Mouse (Mus musculus): ENCODE measurements around the gene Rps9. TPM values are rescaled to one million over a fixed set of nuclear protein-coding genes. Genes with fewer than 3 reads are reported as not detected.

Gene Rps9
- total and polyA plus RNA-seq, 2 experiments from 2014 or later: 816 to 888 TPM

DNA sequence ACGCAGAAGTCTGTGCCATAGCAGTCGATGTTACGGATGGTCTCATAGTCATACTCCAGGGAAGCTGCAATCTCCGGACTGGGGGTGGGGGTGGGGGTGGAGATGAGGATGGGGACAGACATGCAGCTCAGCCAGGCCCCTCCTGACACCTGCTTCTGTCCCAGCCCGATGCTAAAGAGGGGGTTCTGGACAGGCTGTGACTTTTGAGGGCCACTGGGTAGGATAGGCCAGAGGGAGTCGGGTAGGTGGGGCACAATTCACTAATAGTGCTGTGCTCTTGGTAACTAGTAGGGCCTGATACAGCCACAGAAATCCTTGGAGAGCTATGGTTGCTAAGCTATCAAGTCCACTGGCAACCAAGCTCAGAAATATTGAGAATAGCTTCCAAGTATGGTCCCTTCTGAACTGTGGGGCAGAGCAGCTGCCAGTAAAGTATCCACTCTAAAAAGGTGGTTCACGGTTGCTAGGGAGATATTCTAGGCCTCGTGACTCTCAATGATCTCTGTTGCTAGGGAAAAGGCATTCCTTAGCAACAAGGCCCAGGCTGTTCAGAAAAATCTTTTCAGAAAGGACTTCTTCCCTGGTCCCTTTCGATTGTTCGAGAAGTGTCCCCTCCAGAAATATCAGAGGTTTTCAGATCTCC, 19.8 kb upstream of the Rps9 start:
- Histone ChIP-seq H3K9me3 (replicated peaks; ENCODE audit: control insufficient read depth, low read length) (no peaks in the 10 kb centered on the region), H3K27me3 (ENCODE audit: control insufficient read depth, insufficient read depth, low read length) (no peaks in the 10 kb centered on the region), H3K4me1 (ENCODE audit: control insufficient read depth, insufficient read depth) (no peaks in the 10 kb centered on the region), H3K4me3 (ENCODE audit: low read depth, low read length) (no peak overlapping the region), H3K9ac (replicated peaks; ENCODE audit: low read depth, low read length) (no peak overlapping the region), H3K36me3 (replicated peaks; ENCODE audit: control insufficient read depth, insufficient read depth, low read length) (peaks cover 28% of the 10 kb centered on the region), H3K27ac (ENCODE audit: low read depth) (no peak overlapping the region), H3K4me2 (ENCODE audit: low read depth, low read length) (no peak overlapping the region)
- WGBS: 88% methylated on average over 10 of the region's 10 CpGs
- TF ChIP-seq EP300 (IDR thresholded peaks at IDR 0.05; ENCODE audit: low read depth) (no peak), CTCF (IDR thresholded peaks at IDR 0.05; ENCODE audit: low read depth) (no peak)
- DNase-seq (ENCODE audit: low spot score): no peak
- ATAC-seq (ENCODE audit: insufficient read depth, low read depth): no peak

DNA sequence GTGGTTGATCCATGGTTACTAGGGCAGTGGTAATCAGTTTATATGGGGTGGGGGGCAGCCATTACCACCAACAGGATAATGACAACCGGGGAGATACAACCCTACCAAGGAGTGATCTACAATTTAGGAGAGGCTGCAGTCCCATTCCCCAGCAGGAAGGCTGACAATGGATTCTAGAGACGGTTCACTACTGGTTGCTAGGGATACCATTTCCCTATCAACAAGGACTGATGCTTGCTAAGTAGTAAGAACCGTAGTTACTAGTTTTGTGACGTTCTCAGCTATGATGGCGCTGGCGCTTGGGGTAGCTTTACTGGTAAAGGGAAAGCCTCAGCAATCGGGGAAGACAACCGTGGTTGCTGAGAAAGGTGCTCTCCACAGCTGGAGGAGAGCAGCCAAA, 19.1 kb upstream of the Rps9 start:
- Histone ChIP-seq H3K9ac (replicated peaks; ENCODE audit: low read depth, low read length) (no peak overlapping the region), H3K27me3 (ENCODE audit: control insufficient read depth, insufficient read depth, low read length) (no peaks in the 10 kb centered on the region), H3K36me3 (replicated peaks; ENCODE audit: control insufficient read depth, insufficient read depth, low read length) (peaks cover 28% of the 10 kb centered on the region), H3K4me3 (ENCODE audit: low read depth, low read length) (no peak overlapping the region), H3K27ac (ENCODE audit: low read depth) (no peak overlapping the region), H3K4me1 (ENCODE audit: control insufficient read depth, insufficient read depth) (no peaks in the 10 kb centered on the region), H3K4me2 (ENCODE audit: low read depth, low read length) (no peak overlapping the region), H3K9me3 (replicated peaks; ENCODE audit: control insufficient read depth, low read length) (no peaks in the 10 kb centered on the region)
- WGBS: 89% methylated on average over 8 of the region's 8 CpGs
- TF ChIP-seq EP300 (IDR thresholded peaks at IDR 0.05; ENCODE audit: low read depth) (no peak), CTCF (IDR thresholded peaks at IDR 0.05; ENCODE audit: low read depth) (no peak)
- DNase-seq (ENCODE audit: low spot score) (no peak), ATAC-seq (ENCODE audit: insufficient read depth, low read depth) (no peak)

DNA sequence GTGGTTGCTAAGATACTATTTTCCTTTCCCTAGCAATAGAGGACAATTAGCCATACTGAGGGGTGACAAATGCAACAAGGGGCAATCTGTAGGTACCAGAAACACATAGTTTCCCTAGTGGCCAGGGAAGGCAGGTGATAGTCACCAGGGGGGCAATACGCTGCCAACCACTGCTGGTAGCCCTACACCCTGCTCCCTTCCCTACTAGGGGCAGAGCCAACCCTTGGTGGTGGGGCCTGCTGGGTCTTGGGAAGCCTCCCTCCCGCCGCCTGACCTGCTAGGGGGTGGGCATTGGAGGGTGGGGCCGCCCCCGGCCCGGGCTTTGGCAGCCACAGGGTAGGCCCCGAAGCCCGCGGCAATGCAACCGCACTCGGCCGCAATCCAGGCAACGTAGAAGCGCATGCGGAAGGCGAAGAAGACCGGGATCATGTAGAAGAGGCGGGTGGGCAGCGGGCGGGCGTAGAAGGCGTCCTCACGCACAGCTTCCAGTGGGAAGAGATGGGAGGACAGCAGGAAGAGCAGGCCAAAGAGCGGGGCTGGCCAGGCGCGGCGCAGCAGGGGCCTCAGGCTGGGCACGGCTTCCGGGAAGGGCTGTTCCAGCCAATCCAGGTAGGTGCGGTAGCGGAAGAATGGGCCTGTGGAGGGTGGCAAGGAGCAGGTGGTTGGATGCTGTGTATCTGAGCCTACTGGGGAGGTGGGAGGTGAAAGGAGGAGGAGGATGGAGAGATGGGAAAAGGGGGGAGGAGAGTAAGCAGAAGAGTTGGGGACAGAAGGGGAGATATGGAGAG, 18.2 kb upstream of the Rps9 start:
- 86% methylated on average over 31 of the region's 31 CpGs for WGBS
- H3K36me3 ChIP-seq (replicated peaks; ENCODE audit: control insufficient read depth, insufficient read depth, low read length): peaks cover 25% of the 10 kb centered on the region
- DNase-seq (ENCODE audit: low spot score) (no peak), ATAC-seq (ENCODE audit: insufficient read depth, low read depth) (no peak)
- no peaks in the 10 kb centered on the region for H3K4me1 ChIP-seq (ENCODE audit: control insufficient read depth, insufficient read depth)
- TF ChIP-seq CTCF (IDR thresholded peaks at IDR 0.05; ENCODE audit: low read depth): no peak
- no peak for TF ChIP-seq EP300 (IDR thresholded peaks at IDR 0.05; ENCODE audit: low read depth)
- no peak overlapping the region for H3K9ac ChIP-seq (replicated peaks; ENCODE audit: low read depth, low read length)
- no peaks in the 10 kb centered on the region for H3K9me3 ChIP-seq (replicated peaks; ENCODE audit: control insufficient read depth, low read length)
- H3K27me3 ChIP-seq (ENCODE audit: control insufficient read depth, insufficient read depth, low read length): no peaks in the 10 kb centered on the region
- H3K4me2 ChIP-seq (ENCODE audit: low read depth, low read length): no peak overlapping the region
- no peak overlapping the region for H3K27ac ChIP-seq (ENCODE audit: low read depth)
- H3K4me3 ChIP-seq (ENCODE audit: low read depth, low read length): no peak overlapping the region

DNA sequence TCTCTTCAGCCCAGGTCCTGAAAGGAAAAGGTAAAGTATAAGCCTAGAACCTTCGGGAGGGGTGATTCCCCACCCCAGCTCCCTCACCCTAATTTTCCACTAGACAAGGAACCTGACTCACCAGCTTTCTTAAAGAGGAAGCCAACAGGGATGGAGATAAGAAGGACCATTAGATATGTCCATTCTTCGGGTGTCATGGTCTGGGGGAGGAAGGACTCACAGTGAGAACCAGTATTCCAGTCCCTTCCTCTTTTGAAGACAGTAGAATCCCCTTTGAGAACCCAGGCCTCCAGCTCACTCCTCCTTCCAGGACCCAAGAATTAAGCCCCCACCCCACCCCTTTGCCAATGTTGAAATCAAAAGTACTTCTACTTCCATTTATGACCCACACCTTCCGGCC, 11.9 kb upstream of the Rps9 start:
- Histone ChIP-seq H3K27me3 (ENCODE audit: control insufficient read depth, insufficient read depth, low read length) (no peaks in the 10 kb centered on the region), H3K4me1 (ENCODE audit: control insufficient read depth, insufficient read depth) (peaks cover 14% of the 10 kb centered on the region), H3K4me2 (ENCODE audit: low read depth, low read length) (peak overlapping the region; percentile 97), H3K36me3 (replicated peaks; ENCODE audit: control insufficient read depth, insufficient read depth, low read length) (peaks cover 19% of the 10 kb centered on the region), H3K9ac (replicated peaks; ENCODE audit: low read depth, low read length) (peak overlapping the region; percentile 75), H3K9me3 (replicated peaks; ENCODE audit: control insufficient read depth, low read length) (no peaks in the 10 kb centered on the region), H3K4me3 (ENCODE audit: low read depth, low read length) (peak overlapping the region; percentile 76), H3K27ac (ENCODE audit: low read depth) (no peak overlapping the region)
- 36% methylated on average over 3 of the region's 3 CpGs for WGBS
- TF ChIP-seq CTCF (IDR thresholded peaks at IDR 0.05; ENCODE audit: low read depth) (no peak), EP300 (IDR thresholded peaks at IDR 0.05; ENCODE audit: low read depth) (no peak)
- ATAC-seq (ENCODE audit: insufficient read depth, low read depth) (no peak), DNase-seq (ENCODE audit: low spot score) (no peak)

DNA sequence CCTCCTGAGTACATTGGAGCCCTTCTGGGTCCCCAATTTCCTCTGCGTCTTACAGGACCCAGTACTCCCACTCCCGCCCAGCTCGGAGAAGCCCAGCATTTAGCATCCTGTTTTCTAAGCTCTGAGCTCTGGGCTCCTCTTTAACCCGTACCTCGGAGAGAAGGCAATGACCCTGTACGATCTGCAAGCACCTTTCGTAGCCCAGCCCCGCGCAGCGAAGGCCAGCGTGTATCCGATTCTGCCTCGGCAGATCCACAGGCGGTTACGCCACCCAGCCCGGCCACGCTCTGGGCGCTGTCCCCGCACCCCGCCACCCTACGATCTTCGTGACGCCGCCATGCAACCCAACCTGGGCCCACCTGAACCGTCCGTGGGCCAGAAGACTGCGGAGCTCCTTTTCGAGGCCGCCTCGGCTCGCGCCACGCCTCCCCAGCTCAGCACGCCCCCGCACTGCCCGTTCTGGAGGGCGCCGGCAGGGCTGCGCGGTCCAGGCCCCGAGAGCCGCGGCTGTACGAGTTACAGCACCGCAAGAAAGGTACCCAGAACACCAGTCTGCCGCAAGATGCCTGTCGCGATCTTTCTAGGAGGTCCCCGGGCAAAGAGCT, 11.3 kb upstream of the Rps9 start, which contains the start of gene Tsen34:
Gene Tsen34 (plus strand): TSS at position 482 of the 605 bp plus-strand sequence.
- Histone ChIP-seq H3K9me3 (replicated peaks; ENCODE audit: control insufficient read depth, low read length) (no peaks in the 10 kb centered on the region), H3K4me2 (ENCODE audit: low read depth, low read length) (peak within 1 kb of the TSS; percentile 97), H3K4me1 (ENCODE audit: control insufficient read depth, insufficient read depth) (peaks cover 14% of the 10 kb centered on the region), H3K36me3 (replicated peaks; ENCODE audit: control insufficient read depth, insufficient read depth, low read length) (peaks cover 23% of the 10 kb centered on the region), H3K4me3 (ENCODE audit: low read depth, low read length) (peak within 1 kb of the TSS; percentile 76), H3K27me3 (ENCODE audit: control insufficient read depth, insufficient read depth, low read length) (no peaks in the 10 kb centered on the region), H3K9ac (replicated peaks; ENCODE audit: low read depth, low read length) (peak within 1 kb of the TSS; percentile 75), H3K27ac (ENCODE audit: low read depth) (peak within 1 kb of the TSS; percentile 91)
- DNase-seq (ENCODE audit: low spot score) (peak; percentile 16), ATAC-seq (ENCODE audit: insufficient read depth, low read depth) (peak; percentile 22)
- 1% methylated on average over 48 of the region's 49 CpGs for WGBS
- TF ChIP-seq EP300 (IDR thresholded peaks at IDR 0.05; ENCODE audit: low read depth): no peak
- 0 out of 2 replicates have a peak, but pooled peaks have one; percentile 2 for TF ChIP-seq CTCF (IDR thresholded peaks at IDR 0.05; ENCODE audit: low read depth)
